Mouse (Mus musculus) megakaryocyte-erythroid progenitor cell, adult 5-6 weeks (primary cell): ENCODE measurements around the gene Cys1. TPM values are rescaled to one million over a fixed set of nuclear protein-coding genes. Genes with fewer than 3 reads are reported as not detected.
"Not testable (repeated sequence)": the region's sequence is repeated elsewhere in the genome, so short reads cannot be mapped to it uniquely, and the experiment has no call there.

Source experiments
- ATAC-seq: replicated peaks from 2 replicates; pipeline ENCODE4 v1.8.0; 2016; ENCODE audit warnings: mild to moderate bottlenecking, inconsistent platforms; ENCODE audit not compliant: severe bottlenecking, poor library complexity, low FRiP score, low TSS enrichment
- total RNA-seq, 2 experiments: library from RNA; stranded (forward) in 1 of 2; stranded (reverse) in 1 of 2; fragments of 200-1000, 215-1000 nt in 1 of 2; fragments of >200 nt in 1 of 2; fragmentation: Nextera tagmentation in 1 of 2; gene quantifications; 2 replicates each; pipeline ENCODE4 v1.2.3; 2014 to 2017

Gene Cys1
- total RNA-seq, 2 experiments from 2014 or later, result not detected

- peak; percentile 90 for ATAC-seq
Measured at GRCm38 (mm10) chr12:24651642-24652342, 29.8 kb downstream of the Cys1 start.

DNA sequence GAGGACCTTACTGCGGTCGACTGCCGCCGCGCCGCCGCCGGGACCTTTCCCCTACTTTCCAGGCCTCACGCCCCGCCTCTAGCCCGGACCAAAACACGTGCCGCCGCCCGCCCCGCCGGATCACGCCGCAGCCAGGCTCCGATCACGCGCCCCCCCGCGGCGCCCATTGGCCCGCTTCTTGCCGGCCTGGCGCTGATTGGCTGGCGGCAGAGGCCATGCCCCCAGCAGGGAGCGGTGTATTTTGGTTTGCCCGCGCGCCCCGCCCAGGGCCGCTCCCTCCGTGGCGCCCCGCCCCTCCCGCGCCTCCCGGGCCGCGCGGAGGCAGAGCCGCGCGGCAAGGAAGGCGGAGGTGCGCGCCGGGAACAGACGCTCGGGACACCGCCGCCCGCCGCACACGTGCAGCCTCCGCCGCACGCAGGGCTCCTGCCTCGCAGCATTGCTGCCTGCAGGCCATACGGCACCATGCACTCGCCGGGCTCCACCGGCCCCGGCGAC is 30.5 kb downstream of the Cys1 start, which contains the start of gene Klf11:
Klf11 (plus strand) TSS at position 212 of the 495 bp plus-strand sequence.
- ATAC-seq, result peak; percentile 66

GRCm38 (mm10) chr12:24650415-24651062 is 31.1 kb downstream of the Cys1 start:
- no peak for ATAC-seq

GRCm38 (mm10) chr12:24648094-24648493 is 33.5 kb downstream of the Cys1 start:
- no peak for ATAC-seq

DNA sequence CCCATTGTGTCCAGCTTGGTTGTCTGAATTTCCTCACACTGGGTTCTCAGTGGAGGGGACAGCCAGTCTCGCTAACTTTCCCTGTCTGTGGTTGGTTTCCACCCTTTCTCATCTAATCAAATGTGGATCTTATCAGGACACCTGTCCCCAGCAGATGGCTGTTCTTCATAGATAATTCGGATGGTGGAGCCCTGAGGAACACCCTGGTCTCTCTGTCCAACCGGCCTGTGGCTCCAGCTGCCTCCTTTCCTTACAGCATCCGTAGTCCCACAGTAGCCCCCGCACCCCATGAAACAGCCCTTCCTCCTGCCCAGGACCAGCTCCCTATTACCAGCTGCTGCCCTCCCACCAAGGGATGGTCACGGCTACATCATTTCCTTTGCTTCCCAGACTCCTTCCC is 35.7 kb downstream of the Cys1 start:
- ATAC-seq, result peak; percentile 49

DNA sequence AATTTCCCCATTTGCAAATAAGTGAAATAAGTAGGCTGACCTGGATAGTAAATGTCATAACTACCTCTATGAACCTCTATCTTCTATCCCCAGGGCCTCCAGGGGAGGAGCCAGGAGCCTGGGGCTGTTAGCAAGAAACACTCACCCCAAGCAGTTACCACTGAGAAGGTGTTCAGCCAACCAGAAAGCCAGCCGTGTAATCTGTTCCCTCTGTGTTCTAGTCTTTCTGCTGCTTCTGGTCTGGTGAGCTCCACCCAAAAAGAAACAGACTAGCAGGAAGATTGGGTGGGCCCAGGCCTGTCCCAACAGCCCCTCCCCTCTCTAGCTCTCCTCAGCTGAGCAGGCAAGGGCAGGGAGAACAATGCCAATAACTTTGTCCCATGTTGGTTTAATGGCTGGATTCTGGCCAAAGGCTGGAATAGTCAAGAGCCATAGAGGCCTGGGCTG is 37.5 kb downstream of the Cys1 start:
- ATAC-seq, result peak; percentile 95

GRCm38 (mm10) chr12:24642370-24642802 is 39.2 kb downstream of the Cys1 start:
- no peak for ATAC-seq

- not testable (repeated sequence) for ATAC-seq
Measured at GRCm38 (mm10) chr12:24638787-24639186, 42.8 kb downstream of the Cys1 start.

- 0 out of 2 replicates have a peak, but pooled peaks have one; percentile 2 for ATAC-seq
Measured at GRCm38 (mm10) chr12:24634648-24635047, 47.0 kb downstream of the Cys1 start.

DNA sequence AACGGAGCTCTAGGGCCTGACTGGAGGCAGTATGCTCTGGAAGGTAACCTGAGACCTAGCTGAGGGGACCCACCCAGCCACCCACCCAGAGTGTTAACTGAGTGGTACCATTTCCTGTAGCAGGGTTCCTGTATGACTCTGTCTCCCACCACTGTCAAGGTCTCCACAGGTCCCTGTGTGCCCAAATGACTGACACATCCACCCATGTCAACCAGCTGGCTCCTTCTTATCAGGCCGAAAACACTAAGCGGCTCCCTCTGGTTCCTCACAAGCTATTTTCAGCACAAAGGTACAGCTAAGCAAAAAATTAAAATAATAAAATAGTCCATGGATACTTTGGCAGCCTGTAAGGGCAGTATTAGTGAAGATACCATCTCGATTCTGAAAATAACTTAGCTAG is 47.4 kb downstream of the Cys1 start:
- peak; percentile 61 for ATAC-seq

GRCm38 (mm10) chr12:24633753-24634191 is 47.8 kb downstream of the Cys1 start:
- ATAC-seq, result peak; percentile 39

- ATAC-seq, result no peak
Measured at GRCm38 (mm10) chr12:24632404-24632803, 49.2 kb downstream of the Cys1 start.

- ATAC-seq, result peak; percentile 70
Measured at GRCm38 (mm10) chr12:24630220-24630619, 51.4 kb downstream of the Cys1 start.

DNA sequence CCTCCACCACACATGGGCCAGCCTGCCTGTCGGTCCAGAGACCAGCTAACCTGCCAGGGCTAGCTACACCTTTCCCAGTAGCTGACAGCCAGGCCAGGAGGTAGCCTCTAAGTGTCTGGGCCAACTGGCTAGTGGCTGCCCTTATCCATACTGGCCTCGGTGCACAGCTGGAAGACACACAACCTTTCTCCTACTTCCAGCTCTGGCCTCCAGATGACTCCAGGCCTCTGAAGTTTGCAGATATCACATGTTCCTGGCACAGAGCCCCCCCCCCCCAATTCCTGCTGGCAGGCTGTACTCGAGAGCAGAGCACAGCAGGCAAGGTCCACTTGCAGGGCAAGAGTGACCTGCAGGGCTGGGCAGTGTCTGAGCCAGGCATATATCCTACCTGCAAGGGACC is 54.4 kb downstream of the Cys1 start:
- ATAC-seq, result no peak

GRCm38 (mm10) chr12:24626401-24626800 is 55.2 kb downstream of the Cys1 start:
- no peak for ATAC-seq

- ATAC-seq, result no peak
Measured at GRCm38 (mm10) chr12:24623486-24624251, 57.9 kb downstream of the Cys1 start.

DNA sequence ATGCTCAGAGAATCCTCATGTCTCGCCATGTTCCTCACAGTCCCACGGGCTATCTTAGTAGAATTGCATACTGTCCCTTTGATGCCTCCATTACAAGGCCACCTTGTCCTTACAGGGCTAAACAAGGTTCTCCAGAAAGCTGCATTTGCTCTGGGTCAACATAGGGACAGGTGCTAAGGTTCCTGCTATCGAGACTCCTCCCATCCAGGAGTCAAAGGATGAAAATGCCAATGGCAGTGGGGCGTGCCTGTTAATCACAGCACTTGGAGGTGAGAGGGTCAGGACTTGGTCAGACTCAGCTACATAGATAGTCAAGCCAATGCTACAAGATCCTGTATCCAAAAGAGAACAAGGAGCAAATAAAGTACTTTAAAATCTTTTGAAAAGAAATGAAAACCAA is 62.2 kb downstream of the Cys1 start:
- ATAC-seq, result no peak
